ENCODE assay signal across 32 mouse cellular contexts in the genomic region with DNA sequence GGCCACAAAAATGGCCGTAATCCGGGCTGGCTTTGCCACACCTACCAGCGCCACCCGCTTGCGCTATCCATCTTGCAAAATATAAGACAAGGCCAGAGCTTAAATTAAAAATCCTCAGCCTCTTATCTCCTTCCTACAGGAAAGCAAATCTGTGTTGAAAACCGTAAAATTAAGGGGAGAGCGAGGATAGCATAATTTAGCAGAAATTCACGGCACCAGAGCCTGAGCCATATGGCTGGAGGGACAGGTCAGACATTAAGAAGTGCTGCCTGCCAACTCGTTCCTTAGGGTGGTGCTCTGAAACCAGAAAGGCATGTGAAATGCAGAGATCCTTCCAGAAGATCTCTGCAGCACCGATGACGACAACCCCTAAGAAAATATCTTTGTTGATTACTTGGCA.
DNase-seq lines count a peak whose midpoint lies in the region; ATAC-seq and TF ChIP-seq lines count a peak whose summit lies in the region.
"Had no signal": no experiment of that assay in that cellular context is flagged by ENCODE, and none has a peak within 500 bp of the region (broad histone marks: within the 10 kb centered on the region; RNA-seq: fewer than 3 reads in every experiment).

No protein-coding gene starts in this region.

- DNase-seq in cerebellum, postnatal 14 days: peak; percentile 37 to 53
- no peak for DNase-seq in cerebellum, adult 11 months
- no peak for DNase-seq in hindbrain, embryonic 14.5 days (ENCODE audit: low spot score)
- DNase-seq in neural tube, embryonic 10.5 days (ENCODE audit: extremely low spot score, low spot score): no peak
- no peak for DNase-seq in midbrain, postnatal 0 days (ENCODE audit: low spot score)
- no peak for DNase-seq in ovary, postnatal 36 days (ENCODE audit: low spot score)
- DNase-seq: adrenal gland, postnatal 25 days; cerebellum, adult 9-10 months; gastrocnemius, adult 2 months; gastrocnemius, postnatal 36 days; heart, adult 18-20 months; heart, postnatal 4 days; kidney, adult 8-10 months; kidney, postnatal 4 days; layer of hippocampus, postnatal 36 days; liver; lung, adult 2 months; lung, postnatal 10 days; thymus, adult 2 months; thymus, postnatal 4 days had no signal

- no peak overlapping the region for H3K9ac ChIP-seq in hindbrain, embryonic 15.5 days
- H3K9ac ChIP-seq in hindbrain, embryonic 14.5 days: no peak overlapping the region
- H3K9ac ChIP-seq in neural tube, embryonic 15.5 days (replicated peaks): no peak overlapping the region
- H3K9ac ChIP-seq in midbrain, postnatal 0 days (replicated peaks; ENCODE audit: low read length, poor library complexity, severe bottlenecking): no peak overlapping the region
- H3K9ac ChIP-seq: embryonic facial prominence, embryonic 12.5 days; forebrain, embryonic 15.5 days; heart, embryonic 12.5 days; liver, embryonic 14.5 days; neural tube, embryonic 12.5 days had no signal

- H3K4me3 ChIP-seq in hindbrain, embryonic 15.5 days: no peak overlapping the region
- H3K4me3 ChIP-seq in hindbrain, embryonic 14.5 days (replicated peaks; ENCODE audit: low read length): no peak overlapping the region
- no peak overlapping the region for H3K4me3 ChIP-seq in neural tube, embryonic 15.5 days (replicated peaks)
- H3K4me3 ChIP-seq in midbrain, postnatal 0 days (ENCODE audit: low read depth, low read length): no peak overlapping the region
- H3K4me3 ChIP-seq: embryonic facial prominence, embryonic 12.5 days; forebrain, embryonic 15.5 days; gastrocnemius, adult 2 months; heart, embryonic 12.5 days; neural tube, embryonic 12.5 days had no signal

- no peak overlapping the region for H3K4me2 ChIP-seq in hindbrain, embryonic 15.5 days
- H3K4me2 ChIP-seq in hindbrain, embryonic 14.5 days (replicated peaks): no peak overlapping the region
- no peak overlapping the region for H3K4me2 ChIP-seq in neural tube, embryonic 15.5 days
- H3K4me2 ChIP-seq in midbrain, postnatal 0 days (ENCODE audit: low read depth, low read length, poor library complexity, severe bottlenecking): 0 out of 2 replicates have a peak overlapping the region, but pooled peaks have one; percentile 3
- H3K4me2 ChIP-seq: embryonic facial prominence, embryonic 12.5 days; forebrain, embryonic 15.5 days; heart, embryonic 12.5 days; neural tube, embryonic 12.5 days had no signal

- ATAC-seq in hindbrain, embryonic 15.5 days (ENCODE audit: low FRiP score, low read depth): no peak
- no peak for ATAC-seq in hindbrain, embryonic 14.5 days (ENCODE audit: low FRiP score)
- 0 out of 2 replicates have a peak, but pooled peaks have one; percentile 9 for ATAC-seq in neural tube, embryonic 15.5 days (ENCODE audit: low FRiP score)
- 0 out of 2 replicates have a peak, but pooled peaks have one; percentile 29 for ATAC-seq in midbrain, postnatal 0 days (ENCODE audit: low FRiP score)
- ATAC-seq: forebrain, embryonic 15.5 days; hindbrain, embryonic 16.5 days; intestine, embryonic 16.5 days; Patski had no signal

- no peaks in the 10 kb centered on the region for H3K36me3 ChIP-seq in hindbrain, embryonic 15.5 days
- no peaks in the 10 kb centered on the region for H3K36me3 ChIP-seq in hindbrain, embryonic 14.5 days (replicated peaks; ENCODE audit: control insufficient read depth, insufficient read depth)
- H3K36me3 ChIP-seq in neural tube, embryonic 15.5 days: no peaks in the 10 kb centered on the region
- no peaks in the 10 kb centered on the region for H3K36me3 ChIP-seq in midbrain, postnatal 0 days (ENCODE audit: insufficient read depth, low read length)
- H3K36me3 ChIP-seq: embryonic facial prominence, embryonic 12.5 days; forebrain, embryonic 15.5 days; heart, embryonic 12.5 days; neural tube, embryonic 12.5 days had no signal

- H3K4me1 ChIP-seq in hindbrain, embryonic 15.5 days (replicated peaks): peaks cover 7% of the 10 kb centered on the region; the same call in 1 of the 2 replicates
- no peaks in the 10 kb centered on the region; the same call in 1 of the 2 replicates for H3K4me1 ChIP-seq in hindbrain, embryonic 14.5 days (replicated peaks; ENCODE audit: control insufficient read depth, insufficient read depth, low read length)
- H3K4me1 ChIP-seq in neural tube, embryonic 15.5 days: peaks cover 8% of the 10 kb centered on the region
- H3K4me1 ChIP-seq in midbrain, postnatal 0 days (ENCODE audit: insufficient read depth, low read length): 0 out of 2 replicates have a peak, but pooled peaks cover 2% of the 10 kb centered on the region
- H3K4me1 ChIP-seq: embryonic facial prominence, embryonic 12.5 days; heart, embryonic 12.5 days; neural tube, embryonic 12.5 days had no signal

- no peaks in the 10 kb centered on the region for H3K27me3 ChIP-seq in hindbrain, embryonic 15.5 days
- no peaks in the 10 kb centered on the region for H3K27me3 ChIP-seq in hindbrain, embryonic 14.5 days (ENCODE audit: control insufficient read depth, insufficient read depth, low read length)
- no peaks in the 10 kb centered on the region for H3K27me3 ChIP-seq in neural tube, embryonic 15.5 days (replicated peaks)
- no peaks in the 10 kb centered on the region for H3K27me3 ChIP-seq in midbrain, postnatal 0 days (ENCODE audit: insufficient read depth, low read length)
- H3K27me3 ChIP-seq: embryonic facial prominence, embryonic 12.5 days; forebrain, embryonic 15.5 days; heart, embryonic 12.5 days; neural tube, embryonic 12.5 days; Patski had no signal

- 71% methylated on average over 11 of the region's 11 CpGs for WGBS in hindbrain, embryonic 15.5 days
- WGBS in hindbrain, embryonic 14.5 days: 76% methylated on average over 11 of the region's 11 CpGs
- WGBS in neural tube, embryonic 15.5 days: 76% methylated on average over 11 of the region's 11 CpGs
- 34% methylated on average over 11 of the region's 11 CpGs for WGBS in midbrain, postnatal 0 days

- no peaks in the 10 kb centered on the region for H3K9me3 ChIP-seq in hindbrain, embryonic 15.5 days
- no peaks in the 10 kb centered on the region for H3K9me3 ChIP-seq in hindbrain, embryonic 14.5 days (ENCODE audit: control insufficient read depth, low read length)
- no peaks in the 10 kb centered on the region for H3K9me3 ChIP-seq in neural tube, embryonic 15.5 days (replicated peaks)
- H3K9me3 ChIP-seq in midbrain, postnatal 0 days (ENCODE audit: low read length): no peaks in the 10 kb centered on the region
- H3K9me3 ChIP-seq: embryonic facial prominence, embryonic 12.5 days; forebrain, embryonic 15.5 days; heart, embryonic 12.5 days; neural tube, embryonic 12.5 days had no signal

- 0 out of 2 replicates have a peak overlapping the region, but pooled peaks have one; percentile 32 for H3K27ac ChIP-seq in hindbrain, embryonic 15.5 days (replicated peaks)
- H3K27ac ChIP-seq in hindbrain, embryonic 14.5 days: no peak overlapping the region
- no peak overlapping the region for H3K27ac ChIP-seq in neural tube, embryonic 15.5 days (replicated peaks)
- H3K27ac ChIP-seq in midbrain, postnatal 0 days (ENCODE audit: low read depth, low read length): peak overlapping the region; percentile 12; the same call in 1 of the 2 replicates
- H3K27ac ChIP-seq: embryonic facial prominence, embryonic 12.5 days; forebrain, embryonic 15.5 days; gastrocnemius, adult 2 months; kidney, postnatal 0 days; liver, embryonic 14.5 days; macrophage; neural tube, embryonic 12.5 days had no signal

- TF ChIP-seq CTCF in midbrain, postnatal 0 days (IDR thresholded peaks at IDR 0.05): no peak

Comparison
In these comparisons a context has a peak if more than half of its experiments do, and no peak if none do; other contexts are left out.
1. DNase-seq: peak in cerebellum, postnatal 14 days (2 of 2); none in cerebellum, adult 11 months (single experiment), hindbrain, embryonic 14.5 days (single experiment), neural tube, embryonic 10.5 days (single experiment), midbrain, postnatal 0 days (single experiment) and ovary, postnatal 36 days (single experiment).
2. H3K27ac ChIP-seq: peak in hindbrain, embryonic 15.5 days (single experiment) and midbrain, postnatal 0 days (single experiment); none in hindbrain, embryonic 14.5 days (single experiment) and neural tube, embryonic 15.5 days (single experiment).
3. ATAC-seq: peak in neural tube, embryonic 15.5 days (single experiment) and midbrain, postnatal 0 days (single experiment); none in hindbrain, embryonic 15.5 days (single experiment) and hindbrain, embryonic 14.5 days (single experiment).